Mouse (Mus musculus): ENCODE measurements at regions not wholly inside any gene's neighbourhood (a gene's known extent, or its start where the extent isn't known, plus 50 kb on each side); places are given as distances from the start of the nearest gene placed in this dataset.

DNA sequence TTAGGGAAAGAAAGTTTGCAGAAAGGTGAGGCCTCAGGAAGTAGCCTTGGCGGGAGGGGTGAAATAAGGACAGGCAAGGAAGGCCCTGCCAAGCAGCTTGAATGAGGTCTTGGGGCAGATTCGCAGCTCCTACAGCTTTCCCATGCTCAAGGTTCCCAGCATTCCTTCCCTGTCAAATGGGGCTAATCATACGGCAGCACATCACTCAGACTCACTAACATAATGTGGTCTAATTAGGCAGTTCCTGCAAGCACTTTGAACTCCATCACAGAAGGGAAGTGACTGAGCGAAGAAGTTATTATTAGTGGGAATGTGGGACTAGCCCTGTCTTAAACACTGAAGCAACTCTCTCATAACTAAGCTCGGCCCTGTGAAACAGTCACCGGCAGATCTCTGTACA is 87.1 kb upstream of the Gm10260 start:
- no peak overlapping the region for H3K27ac ChIP-seq
- H3K36me3 ChIP-seq, result no peaks in the 10 kb centered on the region
- H3K27me3 ChIP-seq, result no peaks in the 10 kb centered on the region
- H3K9me3 ChIP-seq, result no peaks in the 10 kb centered on the region
- H3K4me1 ChIP-seq, result peaks cover 3% of the 10 kb centered on the region; the same call in 1 of the 2 replicates
- H3K4me3 ChIP-seq, result no peak overlapping the region
- H3K4me2 ChIP-seq, result no peak overlapping the region
- 79% methylated on average over 6 of the region's 6 CpGs for WGBS
- no peak overlapping the region for H3K9ac ChIP-seq
- no peak for ATAC-seq (ENCODE audit: insufficient number of reproducible peaks, insufficient read depth, low FRiP score, low TSS enrichment, low read depth)

GRCm38 (mm10) chr13:97845148-97845547 is 84.7 kb upstream of the Gm10260 start:
- H3K4me2 ChIP-seq, result no peak overlapping the region
- no peaks in the 10 kb centered on the region for H3K36me3 ChIP-seq
- no peak overlapping the region for H3K27ac ChIP-seq
- peaks cover 8% of the 10 kb centered on the region for H3K4me1 ChIP-seq
- no peak overlapping the region for H3K4me3 ChIP-seq
- H3K9me3 ChIP-seq, result no peaks in the 10 kb centered on the region
- ATAC-seq (ENCODE audit: insufficient number of reproducible peaks, insufficient read depth, low FRiP score, low TSS enrichment, low read depth), result no peak
- WGBS, result 90% methylated on average over 5 of the region's 5 CpGs
- no peaks in the 10 kb centered on the region for H3K27me3 ChIP-seq
- no peak overlapping the region for H3K9ac ChIP-seq

DNA sequence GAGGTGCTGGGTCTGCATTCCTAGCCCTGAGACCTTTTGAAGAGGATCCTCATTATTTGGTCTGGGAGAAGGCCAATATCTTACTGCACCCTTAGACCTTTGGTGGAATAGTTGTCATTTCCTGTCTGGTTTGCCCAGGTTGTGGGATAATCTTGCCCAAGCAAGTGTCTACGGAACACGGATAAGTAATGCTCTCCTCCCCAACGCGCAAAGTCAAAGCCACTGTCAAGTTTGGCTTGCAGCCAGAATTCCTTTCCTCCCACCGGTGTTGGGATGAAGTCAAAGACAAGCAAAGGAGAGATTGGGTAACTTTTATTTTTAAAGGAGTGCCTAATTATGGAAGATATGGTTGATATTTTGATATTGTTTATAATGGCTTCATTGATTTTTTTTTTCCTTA is 82.4 kb upstream of the Gm10260 start:
- Histone ChIP-seq H3K27me3 (no peaks in the 10 kb centered on the region), H3K4me3 (no peak overlapping the region), H3K9me3 (no peaks in the 10 kb centered on the region), H3K36me3 (no peaks in the 10 kb centered on the region), H3K27ac (no peak overlapping the region), H3K4me2 (no peak overlapping the region), H3K4me1 (peaks cover 16% of the 10 kb centered on the region), H3K9ac (no peak overlapping the region)
- 70% methylated on average over 5 of the region's 5 CpGs for WGBS
- no peak for ATAC-seq (ENCODE audit: insufficient number of reproducible peaks, insufficient read depth, low FRiP score, low TSS enrichment, low read depth)

DNA sequence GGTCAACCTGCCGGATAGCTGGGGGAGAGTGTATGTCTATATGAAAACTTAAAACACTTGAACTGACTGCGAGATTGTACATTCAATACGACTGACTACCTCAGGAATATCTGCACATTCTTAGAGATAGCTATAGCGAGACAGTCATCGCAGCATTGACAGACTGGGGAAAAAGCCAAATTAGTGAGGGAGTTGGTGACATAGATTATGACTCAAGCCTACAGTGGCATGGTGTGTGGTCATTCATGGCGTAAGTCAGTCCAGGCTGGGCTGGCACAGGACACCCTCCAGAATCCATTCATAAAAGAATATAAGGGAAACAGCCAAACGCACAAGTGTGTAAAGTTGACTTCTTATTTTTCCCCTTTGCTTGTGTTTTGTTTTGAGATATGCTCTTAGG is 81.1 kb upstream of the Gm10260 start:
- H3K27me3 ChIP-seq, result no peaks in the 10 kb centered on the region
- H3K36me3 ChIP-seq, result no peaks in the 10 kb centered on the region
- ATAC-seq (ENCODE audit: insufficient number of reproducible peaks, insufficient read depth, low FRiP score, low TSS enrichment, low read depth), result no peak
- peaks cover 20% of the 10 kb centered on the region for H3K4me1 ChIP-seq
- H3K4me3 ChIP-seq, result no peak overlapping the region
- WGBS, result 91% methylated on average over 7 of the region's 7 CpGs
- H3K27ac ChIP-seq, result no peak overlapping the region
- no peaks in the 10 kb centered on the region for H3K9me3 ChIP-seq
- H3K4me2 ChIP-seq, result no peak overlapping the region
- H3K9ac ChIP-seq, result no peak overlapping the region

DNA sequence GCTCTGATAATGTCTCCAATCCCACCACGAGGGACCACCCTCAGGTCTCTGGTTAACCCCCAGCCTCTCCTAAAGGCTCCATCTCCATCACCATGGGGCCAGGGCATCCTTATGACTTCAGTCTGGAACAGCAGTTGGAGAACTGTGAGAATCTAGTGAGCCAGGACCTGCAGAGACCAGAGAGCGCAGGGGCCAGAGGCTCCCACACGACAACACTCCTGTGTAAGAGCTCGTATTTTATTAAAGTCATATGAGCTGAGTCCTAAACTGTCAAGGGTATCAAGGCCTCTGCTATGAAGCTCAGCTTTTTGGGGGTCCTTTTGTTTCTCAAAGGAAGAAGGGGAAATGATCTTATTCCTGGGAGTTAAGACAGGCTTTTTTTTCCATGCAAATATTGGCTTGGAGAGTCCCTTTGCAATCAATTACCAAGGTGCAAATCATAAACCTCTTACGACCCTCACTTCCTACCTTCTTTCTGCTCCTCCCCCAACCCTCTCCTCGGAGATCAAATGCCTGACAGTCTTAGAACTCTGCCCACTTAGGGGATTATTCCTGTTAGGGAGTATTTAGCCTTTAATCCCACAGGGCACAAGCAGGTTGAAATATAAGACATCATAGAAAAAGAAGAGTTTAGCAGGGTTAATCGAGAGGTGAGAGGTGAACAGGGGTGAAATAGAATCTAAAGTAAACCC is 79.3 kb upstream of the Gm10260 start:
- no peak overlapping the region for H3K9ac ChIP-seq
- no peaks in the 10 kb centered on the region for H3K36me3 ChIP-seq
- H3K27me3 ChIP-seq, result no peaks in the 10 kb centered on the region
- no peak overlapping the region for H3K4me2 ChIP-seq
- peaks cover 20% of the 10 kb centered on the region for H3K4me1 ChIP-seq
- WGBS, result 11% methylated on average over 7 of the region's 7 CpGs
- H3K9me3 ChIP-seq, result no peaks in the 10 kb centered on the region
- no peak for ATAC-seq (ENCODE audit: insufficient number of reproducible peaks, insufficient read depth, low FRiP score, low TSS enrichment, low read depth)
- no peak overlapping the region for H3K27ac ChIP-seq
- H3K4me3 ChIP-seq, result no peak overlapping the region

DNA sequence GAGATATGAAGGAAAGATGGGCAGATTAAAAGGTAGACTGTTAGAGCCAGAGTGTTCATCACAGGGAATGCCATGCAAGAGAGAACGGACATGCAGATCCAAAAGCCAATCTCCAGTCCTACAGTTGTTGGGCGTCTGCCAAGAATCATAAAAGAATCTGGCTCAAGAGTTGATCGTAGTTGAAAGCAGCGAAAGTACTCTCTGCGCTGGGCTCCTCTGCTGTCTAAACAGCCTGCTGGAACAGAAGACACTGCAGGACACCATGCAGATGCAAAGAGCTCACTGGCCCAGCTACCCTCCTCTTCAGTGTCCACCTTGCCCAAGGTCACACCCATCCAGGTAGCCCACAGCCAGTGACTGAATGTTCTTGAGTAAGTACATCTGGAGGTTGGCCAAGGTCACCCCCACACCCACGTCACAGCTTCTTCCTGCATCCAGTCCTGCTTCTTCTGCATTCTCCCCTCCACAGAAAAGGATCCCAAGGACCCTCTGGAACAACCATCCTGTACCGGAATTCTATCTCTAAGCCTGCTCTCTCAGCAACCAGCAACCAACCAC is 77.1 kb upstream of the Gm10260 start:
- H3K27ac ChIP-seq, result no peak overlapping the region
- H3K4me1 ChIP-seq, result peaks cover 17% of the 10 kb centered on the region
- H3K36me3 ChIP-seq, result no peaks in the 10 kb centered on the region
- H3K9me3 ChIP-seq, result no peaks in the 10 kb centered on the region
- H3K9ac ChIP-seq, result no peak overlapping the region
- H3K27me3 ChIP-seq, result no peaks in the 10 kb centered on the region
- H3K4me2 ChIP-seq, result no peak overlapping the region
- WGBS, result 60% methylated on average over 7 of the region's 7 CpGs
- ATAC-seq (ENCODE audit: insufficient number of reproducible peaks, insufficient read depth, low FRiP score, low TSS enrichment, low read depth), result no peak
- no peak overlapping the region for H3K4me3 ChIP-seq

GRCm38 (mm10) chr13:97832448-97832847 is 72.0 kb upstream of the Gm10260 start:
- H3K4me1 ChIP-seq, result peaks cover 2% of the 10 kb centered on the region
- H3K9ac ChIP-seq, result no peak overlapping the region
- H3K27ac ChIP-seq, result no peak overlapping the region
- H3K4me3 ChIP-seq, result no peak overlapping the region
- no peak overlapping the region for H3K4me2 ChIP-seq
- no peaks in the 10 kb centered on the region for H3K9me3 ChIP-seq
- no peak for ATAC-seq (ENCODE audit: insufficient number of reproducible peaks, insufficient read depth, low FRiP score, low TSS enrichment, low read depth)
- no peaks in the 10 kb centered on the region for H3K27me3 ChIP-seq
- no peaks in the 10 kb centered on the region for H3K36me3 ChIP-seq
- WGBS, result 81% methylated on average over 1 of the region's 1 CpGs

DNA sequence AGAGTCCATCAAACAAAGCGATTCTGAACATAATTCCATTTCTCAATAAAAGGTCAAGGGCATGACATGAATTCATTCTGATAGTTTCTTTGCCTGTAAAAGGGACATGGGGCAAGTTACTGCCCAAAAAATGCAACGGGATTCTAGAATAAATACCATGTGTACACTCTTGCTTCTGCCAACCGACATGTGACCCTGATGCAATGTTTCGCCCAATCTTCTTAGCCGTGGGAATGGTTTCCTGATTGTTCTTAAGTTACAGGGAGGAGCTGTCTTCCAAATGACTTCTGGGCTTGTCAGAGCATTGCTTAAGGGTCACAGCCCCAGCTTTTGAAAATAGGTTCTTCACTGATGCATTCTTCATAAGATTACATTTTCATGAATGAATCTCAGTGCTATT is 71.4 kb upstream of the Gm10260 start:
- 38% methylated on average over 5 of the region's 5 CpGs for WGBS
- H3K27ac ChIP-seq, result no peak overlapping the region
- ATAC-seq (ENCODE audit: insufficient number of reproducible peaks, insufficient read depth, low FRiP score, low TSS enrichment, low read depth), result no peak
- H3K9ac ChIP-seq, result no peak overlapping the region
- H3K36me3 ChIP-seq, result no peaks in the 10 kb centered on the region
- H3K27me3 ChIP-seq, result no peaks in the 10 kb centered on the region
- H3K4me1 ChIP-seq, result no peaks in the 10 kb centered on the region; the same call in 1 of the 2 replicates
- H3K4me3 ChIP-seq, result no peak overlapping the region
- H3K9me3 ChIP-seq, result no peaks in the 10 kb centered on the region
- no peak overlapping the region for H3K4me2 ChIP-seq

GRCm38 (mm10) chr13:97829558-97829957 is 69.1 kb upstream of the Gm10260 start:
- H3K4me3 ChIP-seq, result no peak overlapping the region
- H3K9ac ChIP-seq, result no peak overlapping the region
- peaks cover 12% of the 10 kb centered on the region for H3K4me1 ChIP-seq
- H3K9me3 ChIP-seq, result no peaks in the 10 kb centered on the region
- H3K4me2 ChIP-seq, result no peak overlapping the region
- H3K27ac ChIP-seq, result no peak overlapping the region
- no peaks in the 10 kb centered on the region for H3K27me3 ChIP-seq
- 56% methylated on average over 5 of the region's 5 CpGs for WGBS
- H3K36me3 ChIP-seq, result no peaks in the 10 kb centered on the region
- ATAC-seq (ENCODE audit: insufficient number of reproducible peaks, insufficient read depth, low FRiP score, low TSS enrichment, low read depth), result no peak

- ATAC-seq (ENCODE audit: insufficient number of reproducible peaks, insufficient read depth, low FRiP score, low TSS enrichment, low read depth), result no peak
- H3K9ac ChIP-seq, result 0 out of 2 replicates have a peak overlapping the region, but pooled peaks have one; percentile 28
- peaks cover 25% of the 10 kb centered on the region for H3K4me1 ChIP-seq
- no peaks in the 10 kb centered on the region for H3K9me3 ChIP-seq
- H3K4me3 ChIP-seq, result no peak overlapping the region
- 27% methylated on average over 22 of the region's 22 CpGs for WGBS
- H3K27me3 ChIP-seq, result peaks cover 7% of the 10 kb centered on the region; the same call in 1 of the 2 replicates
- H3K4me2 ChIP-seq, result peak overlapping the region; percentile 31
- H3K36me3 ChIP-seq, result no peaks in the 10 kb centered on the region
- no peak overlapping the region for H3K27ac ChIP-seq
These were observed 65.6 kb upstream of the Gm10260 start for GRCm38 (mm10) chr13:97825801-97826576.

GRCm38 (mm10) chr13:97825361-97825760 is 64.9 kb upstream of the Gm10260 start:
- H3K4me3 ChIP-seq, result no peak overlapping the region
- peaks cover 25% of the 10 kb centered on the region for H3K4me1 ChIP-seq
- H3K36me3 ChIP-seq, result no peaks in the 10 kb centered on the region
- peaks cover 7% of the 10 kb centered on the region; the same call in 1 of the 2 replicates for H3K27me3 ChIP-seq
- H3K9ac ChIP-seq, result no peak overlapping the region
- no peak for ATAC-seq (ENCODE audit: insufficient number of reproducible peaks, insufficient read depth, low FRiP score, low TSS enrichment, low read depth)
- 0 out of 2 replicates have a peak overlapping the region, but pooled peaks have one; percentile 31 for H3K4me2 ChIP-seq
- H3K27ac ChIP-seq, result no peak overlapping the region
- H3K9me3 ChIP-seq, result no peaks in the 10 kb centered on the region
- WGBS, result 53% methylated on average over 3 of the region's 3 CpGs
